Mouse (Mus musculus) C2C12 (cell line): ENCODE results near the gene Zfp637.

Experiments
- CEBPB ChIP-seq: IDR thresholded peaks from one replicate; pipeline ENCODE4 v1.6.1; 2011; ENCODE audit warnings: low read depth, mild to moderate bottlenecking, control low read depth, moderate library complexity
- CTCF ChIP-seq: IDR thresholded peaks from one replicate; pipeline ENCODE4 v1.5.1; 2011; ENCODE audit not compliant: control insufficient read depth, insufficient read depth, insufficient read length
- FOSL1 ChIP-seq: IDR thresholded peaks from one replicate; pipeline ENCODE4 v1.8.0; 2011; ENCODE audit warnings: mild to moderate bottlenecking, low read length; ENCODE audit not compliant: poor library complexity, insufficient read depth, severe bottlenecking
- MYOD1 ChIP-seq: IDR thresholded peaks from one replicate; pipeline ENCODE4 v1.6.1; 2011; ENCODE audit warnings: low read depth; ENCODE audit not compliant: control insufficient read depth, insufficient read length
- MYOG ChIP-seq: IDR thresholded peaks from one replicate; pipeline ENCODE4 v1.6.1; 2011; ENCODE audit not compliant: control insufficient read depth, insufficient read length; ENCODE audit errors: extremely low read depth
- USF1 ChIP-seq: IDR thresholded peaks from one replicate; pipeline ENCODE4 v1.6.1; 2011; ENCODE audit warnings: low read depth, mild to moderate bottlenecking, control low read depth, moderate library complexity

- TF ChIP-seq CTCF (no peak), MYOD1 (no peak), FOSL1 (no peak), MYOG (no peak), CEBPB (no peak), USF1 (no peak)
Measured at GRCm38 (mm10) chr6:117809816-117810215, 31.2 kb upstream of the Zfp637 start.
